Mouse (Mus musculus) layer of hippocampus, postnatal 36 days (tissue): ENCODE results near the gene Anks3. TPM values are rescaled to one million over a fixed set of nuclear protein-coding genes. Genes with fewer than 3 reads are reported as not detected.

Experiments used
- DNase-seq, 2 experiments: peaks; one replicate each; pipeline ENCODE4 v3.0.0; 2022
- total RNA-seq, 2 experiments: library from RNA; stranded (reverse); gene quantifications; 2 replicates each; pipeline ENCODE4 v1.2.3; 2021

Anks3 gene
- total RNA-seq: 10 to 100 TPM; 75.0 to 83.5 TPM

GRCm38 (mm10) chr16:4963797-4964709 lies at the start of gene Anks3:
Gene Anks3 (minus strand): TSS chr16:4964205.
- peak; percentile 99 to 100 for DNase-seq

GRCm38 (mm10) chr16:5013054-5013838 lies 49.2 kb upstream of the Anks3 start, which contains the start of gene Rogdi:
Gene Rogdi (minus strand): TSS chr16:5013553.
- DNase-seq: peak; percentile 98

GRCm38 (mm10) chr16:5012036-5013005 lies 48.3 kb upstream of the Anks3 start:
- no peak for DNase-seq

- no peak for DNase-seq
These were observed 47.3 kb upstream of the Anks3 start for GRCm38 (mm10) chr16:5011285-5011684.

GRCm38 (mm10) chr16:5010371-5010935 lies 46.4 kb upstream of the Anks3 start:
- DNase-seq: no peak

- DNase-seq: no peak
These were observed 44.1 kb upstream of the Anks3 start for GRCm38 (mm10) chr16:5008076-5008475.

GRCm38 (mm10) chr16:5007492-5007891 lies 43.5 kb upstream of the Anks3 start:
- DNase-seq: no peak

GRCm38 (mm10) chr16:5007067-5007466 lies 43.1 kb upstream of the Anks3 start, which contains the start of gene Smim22:
Gene Smim22 (plus strand): TSS chr16:5007288.
- no peak for DNase-seq

GRCm38 (mm10) chr16:5000611-5001010 lies 36.6 kb upstream of the Anks3 start:
- DNase-seq: no peak

- DNase-seq: no peak
These were observed 35.0 kb upstream of the Anks3 start for GRCm38 (mm10) chr16:4998984-4999383.

GRCm38 (mm10) chr16:4997553-4997952 lies 33.5 kb upstream of the Anks3 start, which contains the start of gene Sept12:
Gene Sept12 (minus strand): TSS chr16:4997852.
- DNase-seq: no peak

- DNase-seq: no peak
These were observed 29.3 kb upstream of the Anks3 start for GRCm38 (mm10) chr16:4993276-4993675.

GRCm38 (mm10) chr16:4984717-4985116 lies 20.7 kb upstream of the Anks3 start:
- no peak for DNase-seq

GRCm38 (mm10) chr16:4979755-4980380 lies 15.9 kb upstream of the Anks3 start:
- DNase-seq: no peak

- DNase-seq: no peak
These were observed 14.5 kb upstream of the Anks3 start for GRCm38 (mm10) chr16:4978275-4979051.

GRCm38 (mm10) chr16:4976180-4976579 lies 12.2 kb upstream of the Anks3 start:
- no peak for DNase-seq

GRCm38 (mm10) chr16:4974521-4974920 lies 10.5 kb upstream of the Anks3 start:
- DNase-seq: no peak

GRCm38 (mm10) chr16:4971626-4972025 lies 7.6 kb upstream of the Anks3 start:
- no peak for DNase-seq

GRCm38 (mm10) chr16:4969055-4969843 lies 5.2 kb upstream of the Anks3 start:
- no peak for DNase-seq
